Mouse (Mus musculus): ENCODE data around the gene Cyp2j12.

DNA sequence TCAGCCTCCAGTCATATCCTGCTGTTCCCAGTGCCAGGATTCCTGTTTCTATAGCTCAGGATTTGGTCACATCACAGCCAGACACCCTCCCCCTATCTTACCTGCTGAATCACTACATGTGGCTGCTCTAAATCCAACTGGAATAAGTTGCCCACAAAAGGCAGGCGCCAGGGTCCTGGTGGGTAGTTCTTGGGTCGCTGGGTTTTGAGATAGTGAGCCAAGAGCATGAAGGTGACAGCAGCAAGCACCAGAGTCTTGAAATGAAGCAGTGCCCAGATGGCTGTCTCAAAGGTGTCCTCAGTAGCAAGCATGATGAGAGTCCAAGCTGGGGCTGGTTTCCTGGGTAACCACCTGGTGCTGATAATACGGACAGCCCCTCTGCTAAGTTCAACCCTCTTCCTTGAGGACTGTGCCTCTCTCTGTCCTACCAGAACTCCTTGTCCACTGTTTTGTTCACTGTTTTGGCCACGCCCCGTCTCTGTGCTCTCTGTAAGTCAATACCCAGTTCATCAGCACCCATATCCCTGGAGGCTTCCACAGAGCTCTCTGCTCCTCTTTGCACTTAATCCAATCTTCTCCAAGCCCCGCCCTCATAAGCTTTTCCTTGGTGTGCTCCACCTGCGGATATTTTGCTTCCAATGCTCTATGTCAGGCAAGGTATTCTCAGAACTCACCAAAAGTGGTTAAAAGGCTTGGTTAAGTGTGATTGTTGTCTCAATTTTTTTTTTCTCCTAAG is at the start of gene Cyp2j12:
- TF ChIP-seq CTCF (IDR thresholded peaks at IDR 0.05; ENCODE audit: low read depth, low read length) (no peak), POLR2A (IDR thresholded peaks at IDR 0.05; ENCODE audit: extremely low read depth, insufficient read depth, low read length) (no peak)
